Mouse (Mus musculus) limb, embryonic 14.5 days (tissue): ENCODE measurements around the gene Oprm1. TPM values are rescaled to one million over a fixed set of nuclear protein-coding genes. Genes with fewer than 3 reads are reported as not detected.

Experiments used
- ATAC-seq: fragments of 200-750 bp; cut with Nextera tagmentation; 2 replicates; pipeline ENCODE4 v1.8.0; 2017; ENCODE audit warnings: low read depth, moderate number of reproducible peaks, moderate TSS enrichment; ENCODE audit not compliant: low FRiP score
- DNase-seq: peaks from one replicate; pipeline ENCODE4 v3.0.0-alpha.2; 2015; ENCODE audit warnings: low spot score
- H3K27ac ChIP-seq: fragments of 300-500 bp; sonication (generic); replicated peaks from 2 replicates; pipeline ENCODE4 v1.5.1; 2014; ENCODE audit warnings: low read depth, mild to moderate bottlenecking, low read length, moderate library complexity, mixed read lengths
- H3K27me3 ChIP-seq: fragments of 300-500 bp; sonication (generic); 2 replicates; pipeline ENCODE4 v1.6.1; 2014; ENCODE audit warnings: low read length, mixed read lengths; ENCODE audit not compliant: control insufficient read depth, insufficient read depth
- H3K36me3 ChIP-seq: fragments of 300-500 bp; sonication (generic); 2 replicates; pipeline ENCODE4 v1.6.1; 2014; ENCODE audit warnings: mild to moderate bottlenecking, low read length, moderate library complexity, mixed read lengths; ENCODE audit not compliant: control insufficient read depth, insufficient read depth
- H3K4me1 ChIP-seq: fragments of 300-500 bp; sonication (generic); 2 replicates; pipeline ENCODE4 v1.6.1; 2014; ENCODE audit warnings: antibody characterized with exemption, low read length, mixed read lengths; ENCODE audit not compliant: control insufficient read depth, insufficient read depth
- H3K4me2 ChIP-seq: fragments of 300-500 bp; sonication (generic); replicated peaks from 2 replicates; pipeline ENCODE4 v1.6.1; 2014; ENCODE audit warnings: low read depth, mild to moderate bottlenecking, low read length, moderate library complexity; ENCODE audit not compliant: severe bottlenecking
- H3K4me3 ChIP-seq: fragments of 300-500 bp; sonication (generic); replicated peaks from 2 replicates; pipeline ENCODE4 v1.5.1; 2014; ENCODE audit warnings: low read length
- H3K9ac ChIP-seq: fragments of 300-500 bp; sonication (generic); 2 replicates; pipeline ENCODE4 v1.6.1; 2014; ENCODE audit warnings: mild to moderate bottlenecking, low read depth, low read length, moderate library complexity; ENCODE audit not compliant: severe bottlenecking
- H3K9me3 ChIP-seq: fragments of 300-500 bp; sonication (generic); 2 replicates; pipeline ENCODE4 v1.6.1; 2016; ENCODE audit warnings: low read length; ENCODE audit not compliant: control insufficient read depth
- POLR2A ChIP-seq: fragments of 200-500 bp; IDR thresholded peaks from 2 replicates; pipeline ENCODE4 v1.8.0; 2012; ENCODE audit warnings: inconsistent platforms, mild to moderate bottlenecking, moderate library complexity, borderline replicate concordance; ENCODE audit not compliant: insufficient read depth, insufficient read length; ENCODE audit errors: extremely low read depth
- WGBS: fragments of 180-500 bp; shearing (Covaris S2); extraction: QIAGEN DNeasy Blood & Tissue Kit; methylation state at CpG from one replicate; pipeline ENCODE4 v1.1.7; 2014; 5-methylcytosine and 5-hydroxymethylcytosine counted together
- polyA plus RNA-seq, 2 experiments: library from polyadenylated mRNA; depleted of rRNA in 1 of 2; stranded (reverse) in 1 of 2; unstranded in 1 of 2; fragments of >200 nt; fragmentation: Nextera tagmentation in 1 of 2; extraction: Ambion mirVana in 1 of 2; gene quantifications; 2 replicates each; pipeline versions ENCODE4 v1.2.1 to v1.2.3; 2012 to 2014

The Oprm1 gene
- polyA plus RNA-seq, 2 experiments: not detected

DNA sequence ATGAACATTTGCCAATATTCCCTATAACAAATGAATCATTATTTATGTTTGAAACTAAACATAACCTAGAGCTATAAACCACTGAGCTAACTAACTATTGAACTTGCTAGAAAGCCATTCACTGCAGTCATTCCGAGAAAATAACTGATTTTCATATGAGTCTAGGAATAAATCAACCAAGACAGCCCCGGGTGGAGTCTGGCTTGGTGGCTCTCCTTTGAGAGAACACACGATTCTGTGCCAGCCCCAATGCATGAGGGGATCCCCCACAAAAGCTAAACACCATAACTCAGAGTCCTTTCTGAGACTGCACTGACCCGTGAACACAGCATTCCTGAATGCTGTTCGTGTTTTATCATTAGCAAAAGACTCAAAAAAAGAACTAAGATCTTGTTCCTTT, 302.0 kb downstream of the Oprm1 start:
- ATAC-seq: no peak
- 78% methylated on average over 5 of the region's 5 CpGs for WGBS
- no peak for TF ChIP-seq POLR2A
- no peaks in the 10 kb centered on the region for H3K9me3 ChIP-seq
- H3K4me3 ChIP-seq: no peak overlapping the region
- DNase-seq: no peak
- H3K36me3 ChIP-seq: no peaks in the 10 kb centered on the region
- H3K4me1 ChIP-seq: no peaks in the 10 kb centered on the region
- H3K4me2 ChIP-seq: no peak overlapping the region
- H3K9ac ChIP-seq: no peak overlapping the region
- H3K27me3 ChIP-seq: no peaks in the 10 kb centered on the region
- H3K27ac ChIP-seq: no peak overlapping the region

DNA sequence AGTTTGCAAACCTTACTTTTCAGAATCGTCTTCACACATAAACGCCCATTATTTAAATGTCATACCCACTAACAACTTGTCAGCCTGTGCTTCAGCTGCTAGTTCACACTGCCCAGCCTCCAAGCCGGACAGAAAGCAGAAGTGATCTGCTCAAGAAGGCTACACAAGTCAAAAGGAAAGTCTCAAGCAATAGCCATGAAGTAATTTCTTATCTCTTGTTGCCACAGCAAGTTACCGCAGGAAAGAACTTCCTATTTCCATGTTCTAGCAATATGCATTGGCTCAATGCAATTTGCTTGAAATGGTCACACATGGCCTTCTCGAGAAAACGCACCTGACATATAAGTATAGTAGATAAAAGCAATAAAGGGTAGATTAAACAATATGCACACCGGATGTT, 304.7 kb downstream of the Oprm1 start:
- Histone ChIP-seq H3K27ac (no peak overlapping the region), H3K9ac (no peak overlapping the region), H3K36me3 (no peaks in the 10 kb centered on the region), H3K9me3 (no peaks in the 10 kb centered on the region), H3K27me3 (no peaks in the 10 kb centered on the region), H3K4me3 (no peak overlapping the region), H3K4me1 (no peaks in the 10 kb centered on the region), H3K4me2 (no peak overlapping the region)
- WGBS: 80% methylated on average over 7 of the region's 7 CpGs
- DNase-seq (no peak), ATAC-seq (no peak)
- no peak for TF ChIP-seq POLR2A

DNA sequence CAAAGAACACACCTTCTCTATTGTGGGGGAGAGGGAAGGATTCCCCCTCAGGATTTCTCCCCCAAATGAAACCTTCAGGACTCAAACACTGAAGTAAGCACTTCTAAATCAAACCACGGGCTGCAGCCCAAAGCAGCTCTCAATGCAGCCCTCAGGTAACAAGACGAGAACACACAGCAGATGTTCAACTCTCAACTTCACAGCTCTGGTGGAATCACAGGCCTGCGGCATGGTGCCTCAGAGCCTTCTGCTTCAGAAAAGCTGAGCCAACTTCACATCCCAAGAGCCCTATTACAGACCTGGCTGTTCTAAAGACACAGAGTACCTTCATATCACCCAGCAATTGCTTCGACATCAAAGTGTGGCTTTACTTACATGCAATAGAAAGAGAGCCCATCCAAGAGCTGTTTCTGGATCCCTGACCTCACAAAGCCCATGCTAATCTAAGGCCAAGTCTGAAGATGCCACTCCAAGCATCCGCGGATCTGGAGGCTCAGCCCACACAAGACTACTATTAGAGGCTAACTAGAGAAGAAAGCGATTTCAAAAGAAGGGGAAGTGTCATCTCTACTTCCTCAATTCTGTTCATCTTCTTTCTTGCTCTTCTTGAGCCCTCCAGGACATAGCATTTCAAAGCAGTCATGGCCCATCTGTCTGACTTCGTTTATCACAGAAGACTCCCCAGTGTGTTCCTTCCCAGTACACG, 305.6 kb downstream of the Oprm1 start:
- no peak overlapping the region for H3K4me2 ChIP-seq
- no peak for DNase-seq

DNA sequence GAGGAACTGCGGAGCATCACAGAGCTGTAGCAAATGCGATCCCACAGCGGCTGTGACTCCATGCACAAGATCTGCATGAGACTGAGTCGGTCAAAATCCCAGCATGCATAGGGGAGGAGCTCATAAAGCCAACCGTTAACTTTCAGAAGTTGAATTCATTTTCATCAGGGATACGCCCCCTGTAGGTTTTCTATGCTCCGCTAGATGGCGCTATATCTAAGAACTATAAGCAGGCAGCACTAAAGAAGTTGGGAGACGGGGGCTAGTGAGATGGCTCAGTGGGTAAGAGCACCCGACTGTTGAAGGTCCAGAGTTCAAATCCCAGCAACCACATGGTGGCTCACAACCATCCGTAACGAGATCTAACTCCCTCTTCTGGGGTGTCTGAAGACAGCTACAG, 310.3 kb downstream of the Oprm1 start:
- ATAC-seq: no peak
- H3K9ac ChIP-seq: no peak overlapping the region

More for the DNA sequence above, 305.6 kb downstream of the Oprm1 start:
- 72% methylated on average over 9 of the region's 9 CpGs for WGBS
- Histone ChIP-seq H3K27me3 (no peaks in the 10 kb centered on the region), H3K4me1 (no peaks in the 10 kb centered on the region), H3K9ac (no peak overlapping the region), H3K27ac (no peak overlapping the region), H3K9me3 (no peaks in the 10 kb centered on the region), H3K36me3 (no peaks in the 10 kb centered on the region), H3K4me3 (no peak overlapping the region)
- TF ChIP-seq POLR2A: no peak
- ATAC-seq: no peak

DNA sequence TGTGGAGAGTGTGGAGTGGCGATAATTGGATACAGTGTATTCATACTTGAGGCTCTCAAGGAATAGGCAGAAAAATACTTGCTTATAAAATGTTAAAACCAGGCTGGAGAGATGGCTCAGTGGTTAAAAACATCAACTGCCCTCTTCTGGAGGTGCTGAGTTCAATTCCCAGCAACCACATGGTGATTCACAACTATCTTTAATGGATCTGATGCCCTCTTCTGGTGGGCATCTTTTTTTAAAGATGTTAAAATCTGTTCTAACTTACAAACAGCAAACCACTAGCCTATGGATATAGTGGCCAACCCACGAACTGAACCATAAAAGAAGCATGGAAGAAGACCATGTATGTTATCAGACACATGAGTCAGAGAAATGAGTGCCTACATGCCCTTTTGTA, 310.8 kb downstream of the Oprm1 start:
- ATAC-seq (no peak), DNase-seq (no peak)
- Histone ChIP-seq H3K9me3 (no peaks in the 10 kb centered on the region), H3K27me3 (no peaks in the 10 kb centered on the region), H3K4me2 (no peak overlapping the region), H3K4me3 (no peak overlapping the region), H3K36me3 (no peaks in the 10 kb centered on the region), H3K9ac (no peak overlapping the region), H3K27ac (no peak overlapping the region), H3K4me1 (0 out of 2 replicates have a peak, but pooled peaks cover 4% of the 10 kb centered on the region)
- 83% methylated on average over 2 of the region's 2 CpGs for WGBS
- TF ChIP-seq POLR2A: no peak

More for the DNA sequence above, 310.3 kb downstream of the Oprm1 start:
- Histone ChIP-seq H3K27ac (no peak overlapping the region), H3K4me1 (0 out of 2 replicates have a peak, but pooled peaks cover 4% of the 10 kb centered on the region), H3K27me3 (no peaks in the 10 kb centered on the region), H3K4me3 (no peak overlapping the region), H3K36me3 (no peaks in the 10 kb centered on the region), H3K4me2 (no peak overlapping the region), H3K9me3 (no peaks in the 10 kb centered on the region)
- DNase-seq: no peak
- WGBS: 62% methylated on average over 12 of the region's 12 CpGs
- TF ChIP-seq POLR2A: no peak
